Mouse (Mus musculus) spleen, adult 2 months (tissue): ENCODE measurements at regions not wholly inside any gene's neighbourhood (a gene's known extent, or its start where the extent isn't known, plus 50 kb on each side); places are given as distances from the start of the nearest gene placed in this dataset.
"Not testable (repeated sequence)": the region's sequence is repeated elsewhere in the genome, so short reads cannot be mapped to it uniquely, and the experiment has no call there.

Source experiments
- DNase-seq, 2 experiments: peaks; one replicate each; pipeline versions ENCODE4 v3.0.0 to v3.0.0-alpha.2; 2012 to 2021; ENCODE audit warnings: low spot score in 2 of 2, low read depth in 1 of 2
- H3K27ac ChIP-seq: fragments of 200-500 bp; 2 replicates; pipeline ENCODE4 v1.5.1; 2012; ENCODE audit warnings: low read length, inconsistent platforms; ENCODE audit not compliant: insufficient read depth
- H3K27me3 ChIP-seq: fragments of 200-500 bp; 2 replicates; pipeline ENCODE4 v1.6.1; 2012; ENCODE audit warnings: mild to moderate bottlenecking, moderate library complexity, low read length, inconsistent platforms; ENCODE audit not compliant: control insufficient read depth, insufficient read depth
- H3K36me3 ChIP-seq: fragments of 200-500 bp; 2 replicates; pipeline ENCODE4 v1.6.1; 2012; ENCODE audit warnings: mild to moderate bottlenecking, low read length, inconsistent platforms; ENCODE audit not compliant: control insufficient read depth, insufficient read depth
- H3K4me1 ChIP-seq: fragments of 200-500 bp; 2 replicates; pipeline ENCODE4 v1.6.1; 2011; ENCODE audit warnings: inconsistent platforms; ENCODE audit not compliant: control insufficient read depth, insufficient read depth, insufficient read length
- H3K4me3 ChIP-seq: fragments of 200-500 bp; 2 replicates; pipeline ENCODE4 v1.5.1; 2011; ENCODE audit warnings: mild to moderate bottlenecking, inconsistent platforms; ENCODE audit not compliant: insufficient read depth, insufficient read length; ENCODE audit errors: extremely low read depth
- WGBS: fragments of 180-500 bp; shearing (Covaris S2); methylation state at CpG from one replicate; pipeline ENCODE4 v1.1.7; 2018; 5-methylcytosine and 5-hydroxymethylcytosine counted together

DNA sequence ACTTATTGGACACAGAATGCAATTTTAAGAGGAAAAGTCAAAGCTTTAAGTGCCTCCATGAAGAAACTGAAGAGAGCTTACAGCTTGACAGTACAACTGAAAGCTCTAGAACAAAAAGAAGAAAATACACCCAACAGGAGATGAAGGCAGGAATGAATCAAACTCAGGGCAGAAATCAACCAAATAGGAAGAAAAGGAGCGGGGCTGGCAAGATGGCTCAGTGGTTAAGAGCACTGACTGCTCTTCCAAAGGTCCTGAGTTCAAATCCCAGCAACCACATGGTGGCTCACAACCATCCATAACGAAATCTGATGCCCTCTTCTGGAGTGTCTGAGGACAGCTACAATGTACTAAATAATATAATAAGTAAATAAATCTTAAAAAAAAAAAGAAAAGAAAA is 124.8 kb downstream of the Gm31371 start:
- not testable (repeated sequence) for DNase-seq, H3K4me3 ChIP-seq, H3K36me3 ChIP-seq, H3K27ac ChIP-seq, H3K4me1 ChIP-seq, H3K27me3 ChIP-seq
- WGBS = 57% methylated on average over 2 of the region's 2 CpGs

DNA sequence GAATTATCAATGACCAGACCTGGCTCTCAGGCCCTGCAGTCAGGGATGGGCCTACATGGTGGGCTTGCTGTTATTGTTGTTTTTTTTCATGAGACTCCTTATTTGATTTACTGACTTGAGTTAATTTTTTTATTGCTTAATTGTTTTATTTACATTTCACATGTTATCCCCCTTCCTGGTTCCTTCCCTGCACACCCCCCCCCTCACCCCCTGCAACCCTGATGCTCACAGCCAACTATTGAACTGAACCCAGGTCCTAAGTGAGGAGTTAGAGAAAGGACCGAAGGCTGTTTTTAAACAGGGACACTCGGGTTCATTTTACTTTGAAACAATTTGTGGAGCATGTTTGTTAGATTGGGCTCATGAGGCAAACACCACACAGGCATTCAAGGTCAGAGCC is 126.9 kb downstream of the Gm31371 start:
- not testable (repeated sequence) for H3K27ac ChIP-seq, DNase-seq, H3K4me1 ChIP-seq, H3K4me3 ChIP-seq, H3K27me3 ChIP-seq, H3K36me3 ChIP-seq
- 77% methylated on average over 2 of the region's 2 CpGs for WGBS

DNA sequence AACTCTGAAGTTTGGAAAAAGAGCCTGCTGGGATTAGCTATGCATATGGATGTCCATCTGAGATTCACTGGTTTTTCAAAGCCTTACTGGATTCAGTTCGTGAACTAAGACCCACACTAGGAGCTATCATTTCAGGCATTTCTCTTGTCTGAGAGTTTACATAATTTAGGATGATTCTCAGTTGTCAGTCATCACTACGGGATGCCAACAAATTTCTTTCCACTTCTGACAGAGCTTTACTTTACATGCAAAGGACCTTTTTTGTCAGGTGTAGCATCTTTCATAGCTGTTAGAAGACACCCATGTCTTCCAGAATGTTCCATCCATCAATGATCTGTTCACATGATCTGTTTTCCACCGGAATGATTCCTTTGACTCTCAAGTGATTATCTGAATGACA is 154.4 kb downstream of the Gm31371 start:
- DNase-seq, H3K4me1 ChIP-seq, H3K4me3 ChIP-seq, H3K27me3 ChIP-seq, H3K27ac ChIP-seq, H3K36me3 ChIP-seq: not testable (repeated sequence)
- 68% methylated on average over 2 of the region's 3 CpGs for WGBS

GRCm38 (mm10) chr8:20098121-20098520 is 194.9 kb downstream of the Gm31371 start:
- H3K27me3 ChIP-seq, H3K36me3 ChIP-seq, H3K27ac ChIP-seq, H3K4me3 ChIP-seq, DNase-seq, H3K4me1 ChIP-seq: not testable (repeated sequence)
- 79% methylated on average over 5 of the region's 5 CpGs for WGBS

- H3K4me1 ChIP-seq, H3K27ac ChIP-seq, H3K36me3 ChIP-seq, DNase-seq, H3K4me3 ChIP-seq, H3K27me3 ChIP-seq: not testable (repeated sequence)
- WGBS = no CpG with 5 or more reads among the region's 1 CpGs
Measured at GRCm38 (mm10) chr8:20100241-20100640, 197.0 kb downstream of the Gm31371 start.

DNA sequence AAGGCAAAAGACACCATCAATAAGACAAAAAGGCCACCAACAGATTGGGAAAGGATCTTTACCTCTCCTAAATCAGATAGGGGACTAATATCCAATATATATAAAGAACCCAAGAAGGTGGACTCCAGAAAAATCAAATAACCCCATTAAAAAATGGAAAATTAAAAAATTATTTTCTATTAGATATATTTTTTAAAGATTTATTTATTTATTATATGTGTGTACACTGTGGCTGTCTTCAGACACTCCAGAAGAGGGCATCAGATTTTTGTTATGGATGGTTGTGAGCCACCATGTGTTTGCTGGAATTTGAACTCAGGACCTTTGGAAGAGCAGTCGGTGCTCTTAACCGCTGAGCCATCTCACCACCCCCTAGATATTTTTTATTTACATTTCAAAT is 199.2 kb downstream of the Gm31371 start:
- not testable (repeated sequence) for DNase-seq, H3K27ac ChIP-seq, H3K4me3 ChIP-seq, H3K36me3 ChIP-seq, H3K27me3 ChIP-seq, H3K4me1 ChIP-seq
- no CpG with 5 or more reads among the region's 2 CpGs for WGBS

DNA sequence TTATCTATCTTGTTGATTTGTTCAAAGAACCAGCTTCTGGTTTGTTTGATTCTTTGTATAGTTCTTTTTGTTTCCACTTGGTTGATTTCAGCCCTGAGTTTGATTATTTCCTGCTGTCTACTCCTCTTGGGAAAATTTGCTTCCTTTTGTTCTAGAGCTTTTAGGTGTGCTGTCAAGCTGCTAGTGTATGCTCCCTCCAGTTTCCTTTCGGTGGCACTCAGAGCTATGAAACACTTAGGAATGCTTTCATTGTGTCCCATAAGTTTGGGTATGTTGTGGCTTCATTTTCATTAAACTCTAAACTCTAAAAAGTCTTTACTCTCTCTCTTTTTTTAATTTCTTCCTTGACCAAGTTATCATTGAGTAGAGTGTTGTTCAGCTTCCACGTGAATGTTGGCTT is 204.0 kb downstream of the Gm31371 start:
- not testable (repeated sequence) for H3K27me3 ChIP-seq, H3K4me1 ChIP-seq, H3K36me3 ChIP-seq, H3K4me3 ChIP-seq, H3K27ac ChIP-seq, DNase-seq
- WGBS = 80% methylated on average over 1 of the region's 2 CpGs

- peak in 1 of 2 experiments; percentile 8 for DNase-seq
- WGBS = 74% methylated on average over 2 of the region's 2 CpGs
Measured at GRCm38 (mm10) chr8:20116785-20117184, 213.6 kb downstream of the Gm31371 start.

DNA sequence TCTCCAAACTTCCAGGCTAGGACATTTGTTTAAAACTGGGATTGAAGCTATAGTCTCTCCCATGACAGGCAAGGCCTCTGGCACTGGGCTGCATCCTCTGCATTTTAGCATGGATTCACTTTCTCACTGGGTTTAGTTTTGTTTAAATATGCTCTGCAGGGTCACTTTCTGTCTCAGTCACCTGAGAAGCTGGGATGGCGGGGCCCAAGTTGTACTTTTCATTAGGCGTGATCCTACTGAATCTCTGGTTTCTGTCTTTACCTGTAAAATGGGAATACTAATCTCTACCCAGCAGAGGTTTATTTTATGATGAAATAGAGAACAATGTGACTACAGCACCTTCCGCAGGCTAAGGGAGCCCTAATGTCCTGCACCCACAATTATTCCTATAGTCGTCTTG is 216.4 kb downstream of the Gm31371 start:
- H3K27me3 ChIP-seq, H3K27ac ChIP-seq: not testable (repeated sequence)
- 79% methylated on average over 4 of the region's 4 CpGs for WGBS

More at GRCm38 (mm10) chr8:20116785-20117184, 213.6 kb downstream of the Gm31371 start:
- H3K27me3 ChIP-seq, H3K4me3 ChIP-seq, H3K4me1 ChIP-seq, H3K36me3 ChIP-seq, H3K27ac ChIP-seq: not testable (repeated sequence)

DNA sequence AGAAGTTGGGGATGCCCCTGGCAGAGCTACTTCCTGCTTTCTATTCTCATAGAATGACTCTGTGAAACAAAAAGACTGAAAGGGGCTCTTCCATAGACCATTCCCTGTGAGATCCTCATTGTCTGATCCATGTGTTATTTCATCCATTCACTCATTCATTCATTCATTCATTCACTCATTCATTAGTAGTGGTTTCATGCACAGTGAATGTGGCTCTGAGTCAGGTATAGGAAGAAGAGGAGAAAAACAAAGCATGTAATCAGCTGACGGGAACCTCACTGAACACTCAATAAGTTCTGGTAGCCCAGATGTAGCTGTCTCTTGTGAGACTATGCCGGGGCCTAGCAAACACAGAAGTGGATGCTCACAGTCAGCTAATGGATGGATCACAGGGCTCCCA is 217.0 kb downstream of the Gm31371 start:
- not testable (repeated sequence) for H3K4me3 ChIP-seq, H3K36me3 ChIP-seq, H3K4me1 ChIP-seq, H3K27me3 ChIP-seq, H3K27ac ChIP-seq, DNase-seq
- 79% methylated on average over 2 of the region's 2 CpGs for WGBS

More for the DNA sequence above, 216.4 kb downstream of the Gm31371 start:
- not testable (repeated sequence) for H3K4me3 ChIP-seq, H3K4me1 ChIP-seq, H3K36me3 ChIP-seq, DNase-seq

- not testable (repeated sequence) for H3K27ac ChIP-seq, H3K4me3 ChIP-seq, H3K4me1 ChIP-seq, H3K36me3 ChIP-seq, H3K27me3 ChIP-seq, DNase-seq
- WGBS = 92% methylated on average over 10 of the region's 11 CpGs
Measured at GRCm38 (mm10) chr8:20121391-20121909, 218.3 kb downstream of the Gm31371 start.
